Mouse (Mus musculus) liver, postnatal 0 days (tissue): ENCODE data around the gene Gatad2a.
A peak's percentile ranks its signal among the peaks of the same experiment; 100 is the strongest.

Experiments used
- CTCF ChIP-seq: sonication (generic); IDR thresholded peaks from 2 replicates; pipeline ENCODE4 v1.5.1; 2016; ENCODE audit warnings: antibody characterized with exemption, low read depth
- EP300 ChIP-seq: IDR thresholded peaks from 2 replicates; pipeline ENCODE4 v1.6.1; 2016; ENCODE audit warnings: antibody characterized with exemption, low read depth, mild to moderate bottlenecking

- TF ChIP-seq CTCF, result peak; percentile 77
- TF ChIP-seq EP300, result peak; percentile 54; the same call in 1 of the 2 replicates
Measured at GRCm38 (mm10) chr8:69901484-69902162, 94.6 kb downstream of the Gatad2a start.
